ENCODE assay signal across 28 mouse cellular contexts in the genomic region with DNA sequence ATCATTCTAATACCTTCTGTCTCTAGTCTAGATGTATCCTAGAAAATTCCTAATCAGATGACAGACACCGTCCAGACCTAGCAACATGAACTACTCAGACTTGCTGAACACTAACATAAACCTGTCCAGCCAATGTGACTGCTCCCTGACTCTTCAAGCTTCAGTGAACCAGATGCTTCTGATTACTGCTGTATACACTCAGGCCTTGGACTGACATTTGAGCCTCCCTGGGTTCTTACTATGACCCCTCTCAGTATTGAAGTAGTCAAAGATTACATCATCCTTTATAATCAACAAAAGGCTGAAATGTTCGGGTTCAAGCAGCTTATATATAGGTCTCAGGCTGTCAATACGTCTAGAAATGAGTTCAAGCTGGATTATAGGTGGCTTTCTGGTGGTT. TPM values are rescaled to one million over a fixed set of nuclear protein-coding genes. Genes with fewer than 3 reads are reported as not detected.
DNase-seq lines count a peak whose midpoint lies in the region; ATAC-seq and TF ChIP-seq lines count a peak whose summit lies in the region.
"Had no signal": no experiment of that assay in that cellular context is flagged by ENCODE, and none has a peak within 500 bp of the region (broad histone marks: within the 10 kb centered on the region; RNA-seq: fewer than 3 reads in every experiment).

No protein-coding gene starts in this region.

- no peak overlapping the region for H3K9ac ChIP-seq in kidney, embryonic 14.5 days (ENCODE audit: low read depth, low read length)
- H3K9ac ChIP-seq in kidney, postnatal 0 days (ENCODE audit: low read depth, low read length): no peak overlapping the region
- no peak overlapping the region for H3K9ac ChIP-seq in lung, postnatal 0 days (replicated peaks; ENCODE audit: low read depth)
- H3K9ac ChIP-seq: forebrain, embryonic 13.5 days; heart, embryonic 12.5 days; heart, embryonic 15.5 days; hindbrain, embryonic 15.5 days had no signal

- no peak overlapping the region for H3K4me3 ChIP-seq in kidney, embryonic 14.5 days (ENCODE audit: low read length)
- no peak overlapping the region for H3K4me3 ChIP-seq in kidney, postnatal 0 days (replicated peaks; ENCODE audit: low read depth, low read length)
- H3K4me3 ChIP-seq in lung, postnatal 0 days (ENCODE audit: low read depth, low read length): no peak overlapping the region
- H3K4me3 ChIP-seq: forebrain, embryonic 10.5 days; forebrain, embryonic 13.5 days; heart, embryonic 12.5 days; heart, embryonic 15.5 days; hindbrain, embryonic 10.5 days; hindbrain, embryonic 15.5 days had no signal

- H3K36me3 ChIP-seq in kidney, embryonic 14.5 days (ENCODE audit: control insufficient read depth, insufficient read depth, low read length): no peaks in the 10 kb centered on the region
- no peaks in the 10 kb centered on the region for H3K36me3 ChIP-seq in kidney, postnatal 0 days (ENCODE audit: insufficient read depth, low read length)
- H3K36me3 ChIP-seq in lung, postnatal 0 days (ENCODE audit: insufficient read depth, low read length): no peaks in the 10 kb centered on the region
- H3K36me3 ChIP-seq: forebrain, embryonic 10.5 days; G1E; heart, embryonic 12.5 days; heart, embryonic 15.5 days; hindbrain, embryonic 10.5 days; hindbrain, embryonic 15.5 days had no signal

- TF ChIP-seq EP300 in lung, postnatal 0 days (IDR thresholded peaks at IDR 0.05): no peak

- ATAC-seq in kidney, embryonic 14.5 days (ENCODE audit: low FRiP score, low TSS enrichment): peak; percentile 79
- ATAC-seq in kidney, postnatal 0 days (replicated peaks; ENCODE audit: low FRiP score, low read depth): no peak; the same call in 1 of the 2 replicates
- no peak for ATAC-seq in lung, postnatal 0 days
- ATAC-seq: forebrain, embryonic 13.5 days; forebrain, embryonic 16.5 days; Patski had no signal

- no peak for DNase-seq in kidney, adult 9 months
- peak; percentile 15 for DNase-seq in kidney, postnatal 0 days (ENCODE audit: low spot score)
- no peak for DNase-seq in kidney, postnatal 14 days
- DNase-seq in embryo, embryonic 9.5 days (ENCODE audit: extremely low spot score): peak; percentile 4
- peak; percentile 5 for DNase-seq in forelimb bud, embryonic 11.5 days (ENCODE audit: low read depth, low spot score)
- no peak for DNase-seq in urinary bladder, postnatal 10 days (ENCODE audit: low spot score)
- no peak for DNase-seq in lung, postnatal 0 days (ENCODE audit: low spot score)
- DNase-seq: adrenal gland, postnatal 10 days; adrenal gland, postnatal 36 days; B cell, adult 2 months; cerebellum, adult 18-20 months; cerebellum, adult 9-10 months; cerebellum, postnatal 14 days; gastrocnemius, postnatal 25 days; heart, adult 18-20 months; heart, postnatal 10 days; heart, postnatal 36 days had no signal

- H3K27ac ChIP-seq in kidney, embryonic 14.5 days (ENCODE audit: low read depth, low read length): no peak overlapping the region
- H3K27ac ChIP-seq in kidney, postnatal 0 days: no peak overlapping the region
- no peak overlapping the region for H3K27ac ChIP-seq in lung, postnatal 0 days (ENCODE audit: low read length)
- H3K27ac ChIP-seq: forebrain, embryonic 10.5 days; forebrain, embryonic 13.5 days; heart, embryonic 15.5 days; hindbrain, embryonic 10.5 days; hindbrain, embryonic 15.5 days had no signal

- no peaks in the 10 kb centered on the region for H3K9me3 ChIP-seq in kidney, embryonic 14.5 days (ENCODE audit: control insufficient read depth, low read length)
- H3K9me3 ChIP-seq in kidney, postnatal 0 days (replicated peaks; ENCODE audit: low read length): no peaks in the 10 kb centered on the region
- no peaks in the 10 kb centered on the region for H3K9me3 ChIP-seq in lung, postnatal 0 days (ENCODE audit: low read length)
- H3K9me3 ChIP-seq: forebrain, embryonic 13.5 days; heart, embryonic 15.5 days; hindbrain, embryonic 15.5 days had no signal

- no peaks in the 10 kb centered on the region for H3K4me1 ChIP-seq in kidney, embryonic 14.5 days (ENCODE audit: control insufficient read depth, insufficient read depth, low read length)
- no peaks in the 10 kb centered on the region for H3K4me1 ChIP-seq in kidney, postnatal 0 days (replicated peaks; ENCODE audit: insufficient read depth, low read length)
- H3K4me1 ChIP-seq in lung, postnatal 0 days (ENCODE audit: insufficient read depth, low read depth, low read length): no peaks in the 10 kb centered on the region
- H3K4me1 ChIP-seq: forebrain, embryonic 13.5 days; heart, embryonic 12.5 days; heart, embryonic 15.5 days; hindbrain, embryonic 10.5 days; hindbrain, embryonic 15.5 days had no signal

- no peaks in the 10 kb centered on the region for H3K27me3 ChIP-seq in kidney, embryonic 14.5 days (ENCODE audit: control insufficient read depth, insufficient read depth, low read length)
- H3K27me3 ChIP-seq in kidney, postnatal 0 days (ENCODE audit: insufficient read depth, low read length): no peaks in the 10 kb centered on the region
- H3K27me3 ChIP-seq in lung, postnatal 0 days (replicated peaks; ENCODE audit: insufficient read depth, low read length): no peaks in the 10 kb centered on the region
- H3K27me3 ChIP-seq: CH12.LX; forebrain, embryonic 13.5 days; heart, embryonic 12.5 days; heart, embryonic 15.5 days; hindbrain, embryonic 15.5 days had no signal

- no peak for TF ChIP-seq CTCF in kidney, postnatal 0 days (IDR thresholded peaks at IDR 0.05; ENCODE audit: low read depth)
- TF ChIP-seq CTCF in lung, postnatal 0 days (IDR thresholded peaks at IDR 0.05): no peak

- WGBS in kidney, embryonic 14.5 days: 47% methylated on average over 3 of the region's 3 CpGs
- 47% methylated on average over 3 of the region's 3 CpGs for WGBS in kidney, postnatal 0 days
- WGBS in lung, postnatal 0 days: 49% methylated on average over 3 of the region's 3 CpGs

- H3K4me2 ChIP-seq in kidney, embryonic 14.5 days (replicated peaks; ENCODE audit: low read depth, low read length): no peak overlapping the region
- H3K4me2 ChIP-seq in kidney, postnatal 0 days (ENCODE audit: low read length): no peak overlapping the region
- no peak overlapping the region for H3K4me2 ChIP-seq in lung, postnatal 0 days (replicated peaks; ENCODE audit: low read depth, low read length)
- H3K4me2 ChIP-seq: forebrain, embryonic 13.5 days; heart, embryonic 12.5 days; heart, embryonic 15.5 days; hindbrain, embryonic 15.5 days had no signal

RNA-seq across cellular contexts. Expression of gene Spin4, which starts 32.4 kb away (rescaled TPM):
- polyA plus RNA-seq in kidney, embryonic 14.5 days (2014; fragmentation: Nextera tagmentation; extraction: Ambion mirVana): 7.0 and 9.4 TPM in 2 replicates
- polyA plus RNA-seq in kidney, postnatal 0 days (2015; fragmentation: Nextera tagmentation; extraction: Ambion mirVana): 7.5 and 7.8 TPM in 2 replicates
- polyA plus RNA-seq in lung, postnatal 0 days (2015; fragmentation: Nextera tagmentation; extraction: Ambion mirVana): 4.6 and 5.5 TPM in 2 replicates

Comparison
In these comparisons a context has a peak if more than half of its experiments do, and no peak if none do; other contexts are left out.
1. DNase-seq: peak in kidney, postnatal 0 days (single experiment), embryo, embryonic 9.5 days (single experiment) and forelimb bud, embryonic 11.5 days (single experiment); none in kidney, adult 9 months (single experiment), kidney, postnatal 14 days (single experiment), urinary bladder, postnatal 10 days (single experiment) and lung, postnatal 0 days (single experiment).